Mouse (Mus musculus) lung, embryonic 14.5 days (tissue): ENCODE results near the gene Myrf. TPM values are rescaled to one million over a fixed set of nuclear protein-coding genes. Genes with fewer than 3 reads are reported as not detected.

Source experiments
- ATAC-seq: fragments of 200-750 bp; cut with Nextera tagmentation; 2 replicates; pipeline ENCODE4 v1.8.0; 2017; ENCODE audit warnings: mild to moderate bottlenecking, moderate TSS enrichment, moderate library complexity; ENCODE audit not compliant: insufficient read depth
- DNase-seq: peaks from one replicate; pipeline ENCODE4 v3.0.0-alpha.2; 2015
- H3K27ac ChIP-seq: fragments of 300-500 bp; sonication (generic); 2 replicates; pipeline ENCODE4 v1.5.1; 2014; ENCODE audit warnings: low read depth, mild to moderate bottlenecking, moderate library complexity
- H3K27me3 ChIP-seq: fragments of 300-500 bp; sonication (generic); 2 replicates; pipeline ENCODE4 v1.6.1; 2014; ENCODE audit warnings: low read length, control low read depth; ENCODE audit not compliant: insufficient read depth
- H3K36me3 ChIP-seq: fragments of 300-500 bp; sonication (generic); 2 replicates; pipeline ENCODE4 v1.6.1; 2014; ENCODE audit warnings: control low read depth; ENCODE audit not compliant: insufficient read depth
- H3K4me1 ChIP-seq: fragments of 300-500 bp; sonication (generic); 2 replicates; pipeline ENCODE4 v1.6.1; 2014; ENCODE audit warnings: antibody characterized with exemption, control low read depth; ENCODE audit not compliant: insufficient read depth
- H3K4me2 ChIP-seq: fragments of 300-500 bp; sonication (generic); 2 replicates; pipeline ENCODE4 v1.6.1; 2014; ENCODE audit warnings: mild to moderate bottlenecking
- H3K4me3 ChIP-seq: fragments of 300-500 bp; sonication (generic); 2 replicates; pipeline ENCODE4 v1.5.1; 2014; ENCODE audit warnings: low read depth, low read length
- H3K9ac ChIP-seq: fragments of 300-500 bp; sonication (generic); 2 replicates; pipeline ENCODE4 v1.6.1; 2014
- H3K9me3 ChIP-seq: fragments of 300-500 bp; sonication (generic); 2 replicates; pipeline ENCODE4 v1.6.1; 2016; ENCODE audit warnings: low read depth, low read length, control low read depth
- CTCF ChIP-seq: IDR thresholded peaks from 2 replicates; pipeline ENCODE4 v1.5.1; 2016; ENCODE audit warnings: antibody characterized with exemption, low read depth
- WGBS: fragments of 180-500 bp; shearing (Covaris S2); extraction: QIAGEN DNeasy Blood & Tissue Kit; methylation state at CpG from one replicate; pipeline ENCODE4 v1.1.7; 2014; 5-methylcytosine and 5-hydroxymethylcytosine counted together
- polyA plus RNA-seq: library from polyadenylated mRNA; unstranded; fragments of >200 nt; fragmentation: Nextera tagmentation; extraction: Ambion mirVana; gene quantifications from 2 replicates; pipeline ENCODE4 v1.2.1, GENCODE M21; 2014

Gene Myrf
- polyA plus RNA-seq, 1 experiment from 2014 or later: 14.1 TPM

DNA sequence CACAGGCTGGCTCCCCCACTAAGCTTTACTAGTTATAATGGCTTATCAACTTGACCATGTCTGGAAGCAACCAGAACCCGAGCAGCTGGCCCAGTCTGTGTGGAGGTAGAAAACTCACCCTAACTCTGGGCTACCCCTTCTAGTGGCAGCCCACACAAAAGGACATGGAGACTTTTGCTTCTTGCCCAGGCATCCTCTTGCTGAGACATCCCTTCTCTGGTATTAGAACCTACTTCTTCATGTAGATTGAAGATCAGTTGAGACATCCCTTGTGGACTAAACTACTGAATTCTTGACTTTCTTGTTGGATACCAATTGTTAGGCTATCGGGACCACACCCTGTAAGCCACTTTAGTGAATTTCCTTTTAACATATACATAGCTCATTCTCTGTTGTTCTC is 42.3 kb downstream of the Myrf start:
- DNase-seq (no peak), ATAC-seq (no peak)
- H3K27ac ChIP-seq: no peak overlapping the region
- no peaks in the 10 kb centered on the region for H3K4me1 ChIP-seq
- 66% methylated on average over 2 of the region's 2 CpGs for WGBS
- no peaks in the 10 kb centered on the region for H3K27me3 ChIP-seq
- H3K9ac ChIP-seq: no peak overlapping the region
- H3K4me3 ChIP-seq: no peak overlapping the region
- H3K36me3 ChIP-seq: peaks cover 81% of the 10 kb centered on the region
- TF ChIP-seq CTCF: no peak
- H3K4me2 ChIP-seq: no peak overlapping the region
- H3K9me3 ChIP-seq: no peaks in the 10 kb centered on the region

DNA sequence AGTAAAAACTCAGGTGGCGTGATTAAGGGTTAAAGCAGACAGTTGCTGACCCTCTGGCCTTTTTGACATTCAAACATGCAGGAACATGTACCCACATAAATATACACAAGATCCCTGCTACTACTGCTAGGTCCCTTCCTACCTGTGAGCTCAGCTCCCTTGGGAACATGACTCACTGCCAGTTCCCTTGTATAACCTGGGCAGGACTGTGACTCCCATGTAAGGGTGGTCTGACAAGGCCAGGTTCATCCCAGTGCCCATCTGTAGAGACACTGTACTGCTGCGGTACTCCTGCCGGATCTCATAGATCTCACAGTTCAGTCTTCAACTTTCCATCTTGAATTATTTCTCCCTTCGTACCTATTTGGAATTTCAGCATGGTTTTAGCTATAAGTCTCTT is 43.4 kb downstream of the Myrf start:
- no peak overlapping the region for H3K27ac ChIP-seq
- peaks cover 93% of the 10 kb centered on the region for H3K36me3 ChIP-seq
- DNase-seq: no peak
- no peaks in the 10 kb centered on the region for H3K4me1 ChIP-seq
- H3K27me3 ChIP-seq: no peaks in the 10 kb centered on the region
- ATAC-seq: no peak
- WGBS: 87% methylated on average over 4 of the region's 4 CpGs
- H3K4me2 ChIP-seq: no peak overlapping the region
- H3K4me3 ChIP-seq: no peak overlapping the region
- TF ChIP-seq CTCF: no peak
- H3K9ac ChIP-seq: no peak overlapping the region
- no peaks in the 10 kb centered on the region for H3K9me3 ChIP-seq

DNA sequence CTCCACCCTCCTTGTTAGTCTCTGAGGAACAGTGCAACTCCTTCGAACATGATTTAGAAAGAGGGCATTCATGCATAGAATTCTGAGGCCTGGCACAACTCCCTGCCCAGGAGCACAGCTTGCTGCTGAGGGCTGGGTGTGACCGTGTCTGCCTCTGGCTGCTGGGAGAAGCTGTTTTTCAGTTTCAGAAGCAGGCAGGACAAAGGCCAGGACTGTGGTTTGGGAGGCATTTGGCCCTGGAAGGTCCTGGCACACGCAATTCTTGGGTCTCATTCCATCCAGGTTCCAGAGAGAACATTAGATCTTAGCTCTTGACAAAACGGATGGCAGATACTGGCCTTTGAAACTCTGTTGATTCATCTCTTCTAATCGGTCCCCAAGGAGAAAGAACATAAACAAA is 45.3 kb downstream of the Myrf start:
- H3K36me3 ChIP-seq: peaks cover 96% of the 10 kb centered on the region
- no peak overlapping the region for H3K4me3 ChIP-seq
- H3K27me3 ChIP-seq: no peaks in the 10 kb centered on the region
- H3K27ac ChIP-seq: no peak overlapping the region
- no peak overlapping the region for H3K9ac ChIP-seq
- TF ChIP-seq CTCF: no peak
- no peaks in the 10 kb centered on the region for H3K4me1 ChIP-seq
- WGBS: 75% methylated on average over 5 of the region's 5 CpGs
- ATAC-seq: no peak
- no peak for DNase-seq
- no peak overlapping the region for H3K4me2 ChIP-seq
- H3K9me3 ChIP-seq: no peaks in the 10 kb centered on the region

DNA sequence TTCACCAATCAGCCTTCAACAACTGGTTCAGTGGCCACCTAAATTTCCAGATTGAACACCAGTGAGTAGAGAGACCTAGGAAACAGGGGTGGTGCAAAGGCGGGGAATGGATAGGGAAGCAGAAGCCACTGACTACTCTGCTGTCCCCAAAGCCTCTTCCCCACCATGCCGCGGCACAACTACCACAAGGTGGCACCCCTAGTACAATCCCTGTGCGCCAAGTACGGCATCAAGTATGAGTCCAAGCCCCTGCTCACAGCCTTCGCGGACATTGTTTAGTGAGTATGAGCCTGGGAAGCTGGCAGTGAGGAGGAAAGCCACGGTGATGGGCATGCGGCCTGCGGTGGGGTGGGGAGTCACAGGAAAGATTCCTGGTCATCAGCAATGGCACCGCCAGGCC is 46.2 kb downstream of the Myrf start:
- no peak overlapping the region for H3K27ac ChIP-seq
- DNase-seq: peak; percentile 9
- H3K4me3 ChIP-seq: no peak overlapping the region
- peak; percentile 40 for TF ChIP-seq CTCF
- no peak for ATAC-seq
- no peak overlapping the region for H3K9ac ChIP-seq
- H3K4me2 ChIP-seq: no peak overlapping the region
- WGBS: 79% methylated on average over 11 of the region's 11 CpGs
- H3K9me3 ChIP-seq: no peaks in the 10 kb centered on the region
- H3K4me1 ChIP-seq: no peaks in the 10 kb centered on the region
- peaks cover 96% of the 10 kb centered on the region for H3K36me3 ChIP-seq
- H3K27me3 ChIP-seq: no peaks in the 10 kb centered on the region

DNA sequence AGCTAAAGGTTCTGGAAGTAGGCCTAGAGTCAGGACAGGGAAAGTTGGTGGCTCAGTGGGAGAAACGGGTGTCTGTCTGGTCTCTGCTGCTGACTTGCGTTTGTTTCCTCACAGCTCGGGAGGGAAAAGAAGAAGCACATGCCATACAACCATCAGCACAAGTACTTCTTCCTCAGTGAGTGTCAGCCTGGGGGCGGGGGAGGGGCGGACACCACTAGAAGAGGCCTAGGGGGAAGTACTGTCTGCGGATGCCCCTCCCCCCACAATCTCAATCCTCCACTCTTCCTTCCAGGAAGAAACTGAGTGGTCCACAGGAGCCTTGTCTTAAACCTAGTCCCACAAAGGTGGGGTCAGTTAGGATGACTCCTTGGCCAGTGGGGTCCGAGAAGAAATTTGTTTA is 49.2 kb downstream of the Myrf start:
- Histone ChIP-seq H3K4me2 (no peak overlapping the region), H3K4me1 (no peaks in the 10 kb centered on the region), H3K9me3 (no peaks in the 10 kb centered on the region), H3K4me3 (no peak overlapping the region), H3K9ac (no peak overlapping the region), H3K27me3 (no peaks in the 10 kb centered on the region), H3K27ac (no peak overlapping the region), H3K36me3 (peaks cover 99% of the 10 kb centered on the region)
- ATAC-seq (no peak), DNase-seq (no peak)
- 48% methylated on average over 7 of the region's 7 CpGs for WGBS
- TF ChIP-seq CTCF: no peak

DNA sequence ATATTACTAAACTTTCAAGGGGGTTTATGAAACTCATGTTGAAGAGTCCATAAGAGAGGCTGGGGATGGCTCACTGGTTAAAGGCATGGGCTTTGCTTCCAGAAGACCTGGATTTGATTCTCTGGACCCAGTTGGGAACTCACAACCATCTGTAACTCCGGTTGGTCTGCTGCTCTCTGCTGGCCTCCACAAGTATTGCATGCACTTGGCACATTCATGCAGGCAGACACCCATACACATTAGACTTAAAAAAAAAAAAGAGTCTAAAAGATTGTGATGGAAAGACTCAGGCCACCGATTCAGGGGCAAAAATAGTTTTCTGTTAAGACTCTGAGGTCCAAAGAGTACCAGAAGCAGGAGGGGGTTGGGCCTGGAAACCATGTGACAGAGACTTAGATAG is 49.8 kb downstream of the Myrf start:
- H3K4me2 ChIP-seq: no peak overlapping the region
- no peaks in the 10 kb centered on the region for H3K27me3 ChIP-seq
- DNase-seq (peak; percentile 90), ATAC-seq (no peak)
- no peak overlapping the region for H3K4me3 ChIP-seq
- no peak overlapping the region for H3K27ac ChIP-seq
- peak; percentile 83 for TF ChIP-seq CTCF
- H3K4me1 ChIP-seq: no peaks in the 10 kb centered on the region
- H3K36me3 ChIP-seq: peaks cover 99% of the 10 kb centered on the region
- H3K9ac ChIP-seq: no peak overlapping the region
- 35% methylated on average over 2 of the region's 2 CpGs for WGBS
- H3K9me3 ChIP-seq: no peaks in the 10 kb centered on the region

DNA sequence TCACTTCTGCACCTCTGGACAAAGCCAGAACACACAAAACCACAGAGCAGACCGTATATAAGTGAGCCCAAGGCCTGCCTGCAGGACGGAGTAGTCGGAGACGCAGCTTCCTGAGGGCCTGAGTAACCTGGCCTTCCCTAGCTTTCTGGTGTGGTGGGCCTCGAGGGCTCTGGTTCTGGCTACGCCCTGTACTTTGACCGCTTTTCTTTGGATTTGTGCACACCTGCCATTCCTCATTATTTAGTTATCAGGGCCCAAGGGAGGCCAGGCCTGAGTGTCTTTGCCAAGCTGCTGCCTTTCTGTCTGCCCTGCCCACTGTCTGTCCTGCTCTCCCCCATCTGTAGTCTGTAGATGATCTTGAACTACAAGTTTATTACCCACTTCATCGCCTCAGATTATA is 50.6 kb downstream of the Myrf start:
- no peak overlapping the region for H3K27ac ChIP-seq
- TF ChIP-seq CTCF: no peak
- H3K27me3 ChIP-seq: no peaks in the 10 kb centered on the region
- WGBS: 93% methylated on average over 8 of the region's 8 CpGs
- H3K9me3 ChIP-seq: no peaks in the 10 kb centered on the region
- no peak overlapping the region for H3K4me3 ChIP-seq
- ATAC-seq: no peak
- no peak for DNase-seq
- H3K36me3 ChIP-seq: peaks cover 100% of the 10 kb centered on the region
- no peaks in the 10 kb centered on the region for H3K4me1 ChIP-seq
- H3K4me2 ChIP-seq: no peak overlapping the region
- H3K9ac ChIP-seq: no peak overlapping the region

DNA sequence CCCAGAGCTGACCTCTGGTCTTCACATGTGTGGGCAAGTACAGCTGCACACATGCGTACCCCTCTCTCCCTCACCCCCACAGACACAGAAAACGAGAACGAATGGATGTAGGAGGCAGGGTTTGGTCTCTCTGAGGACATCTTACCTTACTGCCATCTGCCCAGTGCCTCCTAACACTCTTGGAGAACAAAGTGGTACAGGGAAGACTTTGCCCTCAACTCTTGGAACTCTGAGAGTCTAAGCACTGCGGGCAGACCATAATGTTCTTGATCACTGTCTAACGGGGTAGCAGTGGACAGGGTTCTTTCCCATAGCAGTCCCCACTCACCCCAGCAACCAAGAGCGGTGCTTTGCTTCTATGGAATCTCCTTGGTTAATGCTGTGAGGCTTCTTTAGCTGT is 51.5 kb downstream of the Myrf start:
- no peaks in the 10 kb centered on the region for H3K9me3 ChIP-seq
- H3K4me3 ChIP-seq: no peak overlapping the region
- 0 out of 2 replicates have a peak, but pooled peaks cover 7% of the 10 kb centered on the region for H3K4me1 ChIP-seq
- H3K9ac ChIP-seq: no peak overlapping the region
- TF ChIP-seq CTCF: no peak
- H3K27me3 ChIP-seq: no peaks in the 10 kb centered on the region
- DNase-seq: no peak
- peaks cover 96% of the 10 kb centered on the region for H3K36me3 ChIP-seq
- no peak overlapping the region for H3K27ac ChIP-seq
- ATAC-seq: no peak
- WGBS: 92% methylated on average over 6 of the region's 6 CpGs
- no peak overlapping the region for H3K4me2 ChIP-seq
